Mouse (Mus musculus) cerebral cortex, adult 2 months (tissue): ENCODE measurements around the gene Stard13.

Source experiments
- WGBS: fragments of 180-500 bp; shearing (Covaris S2); methylation state at CpG from one replicate; pipeline ENCODE4 v1.1.7; 2018; 5-methylcytosine and 5-hydroxymethylcytosine counted together

Gene Stard13

GRCm38 (mm10) chr5:151022026-151022425 lies 211.6 kb downstream of the Stard13 start:
- 39% methylated on average over 7 of the region's 7 CpGs for WGBS

DNA sequence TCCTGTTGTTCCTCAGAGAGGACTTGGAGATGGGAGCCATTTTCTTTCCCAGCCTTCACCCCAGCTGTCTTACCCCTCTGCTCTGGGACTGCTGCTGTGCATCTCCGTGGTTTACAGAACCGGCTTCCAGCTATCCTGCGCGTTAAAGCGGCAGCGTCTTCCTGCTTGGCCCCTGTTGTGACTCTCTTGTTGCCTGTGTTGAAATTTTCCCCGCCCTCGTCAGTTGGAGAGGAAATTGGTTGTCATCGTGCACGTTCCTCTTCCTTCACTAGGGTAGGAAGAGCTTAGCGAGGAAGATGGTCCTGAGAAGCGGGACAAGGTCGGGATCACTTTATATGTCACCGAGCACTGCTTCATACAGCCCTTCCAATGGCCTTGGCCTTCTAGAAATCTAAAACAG lies 212.8 kb downstream of the Stard13 start:
- WGBS: 69% methylated on average over 14 of the region's 14 CpGs

DNA sequence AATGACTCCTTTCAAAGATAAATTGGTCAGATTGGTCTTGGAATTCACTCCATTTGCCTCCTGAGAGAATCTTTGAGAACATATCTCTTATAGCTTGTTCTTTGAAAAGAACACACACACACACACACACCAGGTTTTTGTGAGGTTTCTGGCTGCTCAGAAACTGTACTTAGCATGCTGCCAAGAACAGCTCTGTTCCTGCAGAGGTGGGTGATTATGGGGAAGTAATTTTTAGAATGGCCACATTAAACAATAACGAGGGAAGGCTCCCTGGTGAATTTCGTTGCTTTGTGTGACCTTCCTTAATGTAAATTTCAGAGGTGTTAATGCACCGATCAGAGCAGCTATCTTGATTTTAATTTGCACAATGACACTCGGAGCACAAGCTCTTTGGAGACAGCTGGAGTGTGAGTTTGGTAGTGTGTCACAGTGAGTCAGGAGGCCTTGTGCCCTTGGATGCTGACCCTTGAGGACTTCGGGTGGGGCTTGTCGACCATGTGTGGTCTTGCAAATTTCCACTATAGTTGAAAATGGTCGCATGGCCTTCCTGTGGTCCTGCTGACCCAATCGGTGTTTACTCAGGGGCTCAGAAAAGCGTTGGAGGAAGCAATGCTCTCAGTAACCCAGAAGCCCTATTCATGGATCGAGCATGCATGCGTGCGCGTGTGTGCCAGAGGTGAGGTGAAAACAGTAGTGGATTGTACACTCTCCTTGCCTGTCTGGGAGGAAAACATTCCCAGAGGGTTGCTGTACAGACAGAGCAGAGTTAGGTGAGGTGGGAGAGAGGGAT lies 213.4 kb downstream of the Stard13 start:
- 58% methylated on average over 13 of the region's 13 CpGs for WGBS

GRCm38 (mm10) chr5:151018959-151019358 lies 214.7 kb downstream of the Stard13 start:
- 69% methylated on average over 5 of the region's 5 CpGs for WGBS

- WGBS: 87% methylated on average over 5 of the region's 5 CpGs
Observed at GRCm38 (mm10) chr5:151018450-151018849, 215.2 kb downstream of the Stard13 start.

GRCm38 (mm10) chr5:151004216-151004755 lies 229.3 kb downstream of the Stard13 start:
- WGBS: 93% methylated on average over 1 of the region's 1 CpGs

- 99% methylated on average over 4 of the region's 4 CpGs for WGBS
Observed at GRCm38 (mm10) chr5:151002051-151002450, 231.6 kb downstream of the Stard13 start.

DNA sequence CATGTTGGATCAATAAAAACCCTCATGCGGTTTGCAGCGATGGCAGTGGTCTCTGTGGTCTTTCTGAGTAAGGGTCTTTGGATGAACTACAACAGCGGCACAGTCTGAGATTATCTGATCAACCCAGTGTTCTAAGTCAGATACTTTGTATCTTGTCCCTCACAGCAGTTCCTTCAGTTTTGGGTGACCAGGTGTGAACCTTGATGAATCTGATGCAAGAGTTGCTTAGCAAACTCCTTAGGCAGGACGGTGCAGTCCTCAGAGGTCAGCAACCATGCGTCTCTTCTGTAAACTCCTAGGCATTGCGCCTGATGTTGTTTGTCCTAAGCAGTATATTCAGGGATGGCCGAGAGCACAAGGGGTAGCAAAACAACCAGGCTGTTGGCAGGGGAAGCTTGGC lies 232.5 kb downstream of the Stard13 start:
- 96% methylated on average over 7 of the region's 7 CpGs for WGBS

DNA sequence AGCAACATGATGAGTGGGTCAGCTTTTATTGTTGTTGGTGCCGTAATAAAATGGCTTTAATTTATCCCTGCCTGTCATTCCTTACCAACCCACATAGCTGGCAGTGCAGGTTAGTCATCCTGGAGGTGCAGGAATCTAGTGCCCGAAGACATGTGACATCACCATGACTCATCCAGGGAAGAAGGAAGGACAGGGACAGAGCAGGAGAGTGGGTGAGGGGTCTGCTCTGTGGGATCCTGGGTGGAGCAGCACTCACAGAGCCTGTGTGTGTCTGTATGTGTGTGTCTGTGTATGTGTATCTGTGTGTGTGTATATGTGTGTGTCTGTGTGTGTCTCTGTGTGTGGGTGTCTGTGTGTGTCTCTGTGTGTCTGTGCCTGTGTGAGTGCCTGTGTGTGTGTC lies 237.1 kb downstream of the Stard13 start:
- WGBS: 41% methylated on average over 2 of the region's 2 CpGs

DNA sequence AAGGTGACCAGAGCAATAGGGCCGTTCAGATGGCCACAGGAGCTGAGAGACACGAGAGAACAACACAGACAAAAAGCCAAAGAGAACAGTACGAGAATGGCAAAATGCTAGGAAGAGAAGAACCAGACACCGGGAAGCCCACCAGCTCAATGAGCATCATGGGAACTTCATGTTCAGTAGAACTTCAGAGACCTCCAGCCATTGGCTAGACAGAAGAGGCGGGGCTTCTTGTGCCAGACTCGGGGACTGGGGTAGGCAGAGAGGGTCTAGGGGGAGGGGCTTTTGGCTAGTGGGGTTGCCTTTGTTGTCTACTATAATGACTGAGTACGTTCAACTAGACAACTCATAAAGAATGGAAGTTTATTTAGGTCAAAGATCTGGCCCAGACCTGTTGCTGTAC lies 239.5 kb downstream of the Stard13 start:
- WGBS: 93% methylated on average over 7 of the region's 7 CpGs
